Mouse (Mus musculus) neural tube, embryonic 13.5 days (tissue): Measurements from ENCODE around the gene Mrpl14. TPM values are rescaled to one million over a fixed set of nuclear protein-coding genes. Genes with fewer than 3 reads are reported as not detected.

Experiments used
- ATAC-seq: fragments of 200-750 bp; cut with Nextera tagmentation; 2 replicates; pipeline ENCODE4 v1.8.0; 2017; ENCODE audit warnings: low read depth, mild to moderate bottlenecking, moderate TSS enrichment, moderate library complexity
- H3K27ac ChIP-seq: fragments of 300-500 bp; sonication (generic); replicated peaks from 2 replicates; pipeline ENCODE4 v1.5.1; 2015; ENCODE audit warnings: moderate library complexity, mild to moderate bottlenecking, inconsistent platforms
- H3K27me3 ChIP-seq: fragments of 300-500 bp; sonication (generic); 2 replicates; pipeline ENCODE4 v1.6.1; 2015; ENCODE audit warnings: mild to moderate bottlenecking, inconsistent platforms
- H3K36me3 ChIP-seq: fragments of 300-500 bp; sonication (generic); 2 replicates; pipeline ENCODE4 v1.6.1; 2015; ENCODE audit warnings: mild to moderate bottlenecking, inconsistent platforms
- H3K4me1 ChIP-seq: fragments of 300-500 bp; sonication (generic); replicated peaks from 2 replicates; pipeline ENCODE4 v1.6.1; 2015; ENCODE audit warnings: inconsistent platforms
- H3K4me2 ChIP-seq: fragments of 300-500 bp; sonication (generic); 2 replicates; pipeline ENCODE4 v1.6.1; 2015; ENCODE audit warnings: inconsistent platforms, mild to moderate bottlenecking, moderate library complexity
- H3K4me3 ChIP-seq: fragments of 300-500 bp; sonication (generic); 2 replicates; pipeline ENCODE4 v1.5.1; 2015; ENCODE audit warnings: mild to moderate bottlenecking, inconsistent platforms
- H3K9ac ChIP-seq: fragments of 300-500 bp; sonication (generic); 2 replicates; pipeline ENCODE4 v1.6.1; 2015; ENCODE audit warnings: moderate library complexity, mild to moderate bottlenecking, inconsistent platforms
- H3K9me3 ChIP-seq: fragments of 300-500 bp; sonication (generic); 2 replicates; pipeline ENCODE4 v1.6.1; 2016; ENCODE audit warnings: inconsistent platforms
- WGBS: fragments of 180-500 bp; shearing (Covaris S2); methylation state at CpG from one replicate; pipeline ENCODE4 v1.1.7; 2015; 5-methylcytosine and 5-hydroxymethylcytosine counted together
- polyA plus RNA-seq: library from polyadenylated mRNA; unstranded; fragments of >200 nt; fragmentation: Nextera tagmentation; extraction: Ambion mirVana; gene quantifications from 2 replicates; pipeline ENCODE4 v1.2.1, GENCODE M21; 2015

The Mrpl14 gene
- polyA plus RNA-seq, 1 experiment from 2014 or later: 124 TPM

DNA sequence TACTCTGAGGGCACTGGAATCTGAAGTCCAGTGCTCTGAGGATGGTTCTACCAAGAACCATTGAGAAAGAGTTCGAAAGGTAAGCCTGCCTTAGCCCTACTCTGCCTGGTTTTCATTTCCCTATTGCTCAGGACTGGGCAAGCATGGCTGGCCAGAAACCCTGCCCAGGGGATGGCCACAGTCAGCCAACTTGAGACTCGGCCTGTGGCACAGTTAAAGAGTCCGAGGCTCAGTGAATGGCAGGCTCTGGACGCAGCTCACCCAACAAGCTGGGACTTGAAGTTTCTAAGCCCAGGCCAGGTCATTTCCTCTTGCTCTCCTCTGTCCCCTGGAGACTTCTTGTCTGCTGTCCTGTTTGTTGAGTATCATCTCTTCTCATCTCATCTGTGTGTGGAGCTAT lies 44.6 kb downstream of the Mrpl14 start:
- Histone ChIP-seq H3K4me2 (no peak overlapping the region), H3K4me3 (no peak overlapping the region), H3K4me1 (peaks cover 28% of the 10 kb centered on the region), H3K27me3 (peaks cover 22% of the 10 kb centered on the region), H3K27ac (no peak overlapping the region), H3K9ac (no peak overlapping the region), H3K9me3 (no peaks in the 10 kb centered on the region), H3K36me3 (no peaks in the 10 kb centered on the region)
- no peak for ATAC-seq
- 91% methylated on average over 4 of the region's 4 CpGs for WGBS

DNA sequence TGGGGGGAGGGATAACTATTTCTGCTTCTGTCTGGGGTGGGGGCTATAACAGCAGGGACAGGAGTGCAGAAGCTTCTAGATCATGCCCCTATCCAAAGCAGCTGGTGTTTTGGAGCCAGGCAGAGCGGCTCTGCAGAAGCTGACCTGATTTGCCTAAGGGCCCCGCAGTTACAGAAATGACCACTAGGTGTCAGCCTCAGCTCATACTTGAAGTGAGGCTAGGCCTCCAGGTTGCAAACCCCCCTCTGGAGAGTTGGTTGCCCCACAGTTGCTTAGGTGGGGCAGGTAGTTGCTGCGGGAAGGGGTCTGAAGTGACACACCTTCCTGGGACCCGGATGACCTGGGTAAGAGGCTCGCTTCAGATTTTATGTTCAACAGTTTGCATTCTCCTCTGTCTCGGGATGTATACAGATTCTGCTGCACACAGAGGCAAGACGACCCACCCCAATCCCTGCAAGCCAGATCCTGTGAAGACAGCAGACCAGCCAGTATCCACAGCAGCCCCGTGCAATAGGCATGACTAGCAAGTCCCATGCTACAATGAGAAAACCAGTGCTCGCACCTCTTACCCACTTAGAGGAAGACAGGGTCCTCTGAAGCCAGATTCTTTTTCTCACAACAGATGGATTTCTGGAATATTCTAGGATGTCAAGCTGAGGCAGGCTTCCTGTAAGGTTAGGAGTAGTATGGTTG lies 45.2 kb downstream of the Mrpl14 start:
- Histone ChIP-seq H3K4me2 (no peak overlapping the region), H3K27me3 (peaks cover 22% of the 10 kb centered on the region), H3K4me3 (no peak overlapping the region), H3K27ac (no peak overlapping the region), H3K36me3 (no peaks in the 10 kb centered on the region), H3K9ac (no peak overlapping the region), H3K4me1 (peaks cover 34% of the 10 kb centered on the region), H3K9me3 (no peaks in the 10 kb centered on the region)
- peak; percentile 3; the same call in 1 of the 2 replicates for ATAC-seq
- WGBS: 29% methylated on average over 9 of the region's 9 CpGs

DNA sequence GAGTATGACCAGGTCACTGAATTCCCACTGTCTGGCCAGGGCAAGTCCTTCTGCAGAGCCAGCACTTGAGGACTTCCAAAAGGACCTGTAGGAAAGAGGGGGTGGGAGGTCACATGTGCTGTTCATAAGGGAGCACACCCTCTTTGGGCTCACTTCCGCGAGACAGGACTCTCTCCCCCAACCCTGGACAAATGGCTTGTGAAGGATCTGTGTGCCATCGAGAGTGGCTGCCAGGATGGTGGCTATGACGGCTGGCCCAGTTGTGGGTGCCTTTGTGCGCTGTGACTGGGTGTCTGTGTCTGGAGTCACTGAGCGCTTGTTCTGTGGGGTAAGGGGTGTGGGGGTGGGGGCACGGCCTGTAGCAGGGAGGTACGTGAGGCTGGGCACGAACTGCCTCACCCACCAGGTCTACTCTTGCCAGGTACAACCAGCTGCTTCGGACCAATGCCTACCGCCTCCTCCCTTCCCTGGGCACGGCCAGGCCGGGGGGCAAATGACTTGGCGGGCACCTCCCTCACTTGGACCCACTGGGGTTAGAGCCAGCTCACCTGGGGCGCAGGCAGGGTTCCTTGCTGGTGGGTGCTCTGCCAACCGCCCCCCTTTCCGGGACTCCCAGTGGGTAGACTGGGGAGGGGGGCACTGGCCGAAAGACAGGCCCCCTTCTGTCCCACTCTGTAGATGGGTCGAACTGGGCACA lies 47.1 kb downstream of the Mrpl14 start:
- ATAC-seq: no peak
- peaks cover 22% of the 10 kb centered on the region for H3K27me3 ChIP-seq
- H3K9me3 ChIP-seq: no peaks in the 10 kb centered on the region
- H3K4me1 ChIP-seq: peaks cover 42% of the 10 kb centered on the region
- peak overlapping the region; percentile 34 for H3K4me3 ChIP-seq
- H3K36me3 ChIP-seq: no peaks in the 10 kb centered on the region
- H3K4me2 ChIP-seq: peak overlapping the region; percentile 81
- 54% methylated on average over 19 of the region's 19 CpGs for WGBS
- peak overlapping the region; percentile 67 for H3K9ac ChIP-seq
- H3K27ac ChIP-seq: no peak overlapping the region; the same call in 1 of the 2 replicates

DNA sequence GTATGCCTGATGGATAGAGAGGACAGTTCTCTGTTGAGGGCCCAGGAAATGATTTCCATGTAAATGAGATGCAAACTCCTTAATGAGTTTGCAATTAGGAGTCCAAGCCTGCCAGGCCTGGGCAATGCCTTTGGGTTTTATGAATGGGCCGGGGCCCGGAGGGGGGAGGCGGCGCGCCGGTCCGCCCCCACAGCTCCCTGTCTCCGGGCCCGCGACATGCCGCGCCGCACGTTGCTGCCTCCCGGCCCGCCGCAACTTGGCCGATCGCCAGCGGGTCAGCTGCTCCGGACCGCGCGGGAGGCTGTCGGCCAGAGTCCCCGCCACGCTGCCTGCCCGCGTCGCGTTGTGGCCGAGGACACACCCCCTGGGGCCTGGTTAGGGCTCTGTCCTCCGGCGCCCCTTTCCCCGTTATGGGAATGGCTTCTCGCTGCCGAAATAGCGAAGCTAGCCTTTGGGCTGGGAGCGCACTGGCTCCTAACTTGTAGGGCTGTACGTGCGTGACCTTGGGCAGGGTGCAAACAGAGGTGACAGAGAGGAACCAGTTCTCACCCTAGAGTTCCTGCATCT lies 47.7 kb downstream of the Mrpl14 start, which contains the start of gene 1600014C23Rik:
TSS of gene 1600014C23Rik (minus strand) at position 110 of the 567 bp plus-strand sequence.
- Histone ChIP-seq H3K4me2 (peak within 1 kb of the TSS; percentile 81), H3K27ac (peak within 1 kb of the TSS; percentile 62), H3K27me3 (peaks cover 22% of the 10 kb centered on the region), H3K9ac (peak within 1 kb of the TSS; percentile 67), H3K9me3 (no peaks in the 10 kb centered on the region), H3K36me3 (no peaks in the 10 kb centered on the region), H3K4me3 (peak within 1 kb of the TSS; percentile 34), H3K4me1 (peaks cover 42% of the 10 kb centered on the region)
- under 1% methylated on average over 41 of the region's 41 CpGs for WGBS
- peak; percentile 18 for ATAC-seq

DNA sequence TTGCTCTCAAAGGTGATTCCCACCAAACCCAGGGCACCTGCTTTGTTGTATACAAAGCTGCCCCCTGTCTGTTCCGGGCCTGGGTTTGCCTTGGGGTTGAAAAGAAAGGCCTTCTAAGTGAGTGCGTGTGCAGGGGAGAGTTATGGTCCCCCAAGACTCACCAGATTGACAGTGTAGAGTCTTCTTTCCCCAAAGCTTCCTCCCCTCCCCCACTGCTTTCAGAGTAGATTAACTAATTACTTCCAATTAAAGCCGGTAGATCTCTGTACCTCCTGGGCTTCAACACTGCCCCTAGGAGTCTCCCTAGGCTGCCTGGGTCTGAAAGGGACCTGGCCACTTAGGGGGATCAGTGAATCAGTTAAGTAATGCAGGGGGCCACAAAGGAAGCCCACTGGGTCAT lies 48.2 kb downstream of the Mrpl14 start:
- peak overlapping the region; percentile 34; the same call in 1 of the 2 replicates for H3K4me3 ChIP-seq
- peaks cover 42% of the 10 kb centered on the region for H3K4me1 ChIP-seq
- peak overlapping the region; percentile 67 for H3K9ac ChIP-seq
- no peaks in the 10 kb centered on the region for H3K9me3 ChIP-seq
- 7% methylated on average over 3 of the region's 3 CpGs for WGBS
- H3K27me3 ChIP-seq: peaks cover 22% of the 10 kb centered on the region
- ATAC-seq: no peak
- peak overlapping the region; percentile 62 for H3K27ac ChIP-seq
- no peaks in the 10 kb centered on the region for H3K36me3 ChIP-seq
- peak overlapping the region; percentile 81 for H3K4me2 ChIP-seq

DNA sequence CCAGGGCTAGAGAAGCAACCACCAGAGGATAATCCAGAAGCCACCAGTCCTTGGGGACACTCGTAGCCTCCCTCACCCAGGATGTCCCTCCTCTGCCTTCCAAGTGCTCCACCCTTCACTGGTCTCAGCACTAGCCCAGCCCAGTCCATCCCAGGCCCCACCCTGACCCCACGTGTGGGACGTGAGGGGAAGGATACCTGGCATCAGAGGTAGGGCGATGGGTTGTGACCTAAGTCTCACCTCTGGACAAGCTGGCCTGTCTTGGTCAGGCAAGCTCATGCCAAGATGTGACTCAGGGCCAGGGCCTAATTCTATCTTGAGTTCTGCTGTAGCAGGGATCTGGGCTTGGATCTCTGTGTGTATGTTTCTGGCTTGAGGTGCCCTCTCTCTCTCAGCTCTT lies 48.8 kb downstream of the Mrpl14 start:
- 66% methylated on average over 4 of the region's 4 CpGs for WGBS
- ATAC-seq: no peak
- Histone ChIP-seq H3K4me2 (no peak overlapping the region), H3K36me3 (no peaks in the 10 kb centered on the region), H3K27me3 (peaks cover 22% of the 10 kb centered on the region), H3K27ac (no peak overlapping the region), H3K9me3 (no peaks in the 10 kb centered on the region), H3K4me1 (peaks cover 42% of the 10 kb centered on the region), H3K9ac (no peak overlapping the region), H3K4me3 (no peak overlapping the region)

DNA sequence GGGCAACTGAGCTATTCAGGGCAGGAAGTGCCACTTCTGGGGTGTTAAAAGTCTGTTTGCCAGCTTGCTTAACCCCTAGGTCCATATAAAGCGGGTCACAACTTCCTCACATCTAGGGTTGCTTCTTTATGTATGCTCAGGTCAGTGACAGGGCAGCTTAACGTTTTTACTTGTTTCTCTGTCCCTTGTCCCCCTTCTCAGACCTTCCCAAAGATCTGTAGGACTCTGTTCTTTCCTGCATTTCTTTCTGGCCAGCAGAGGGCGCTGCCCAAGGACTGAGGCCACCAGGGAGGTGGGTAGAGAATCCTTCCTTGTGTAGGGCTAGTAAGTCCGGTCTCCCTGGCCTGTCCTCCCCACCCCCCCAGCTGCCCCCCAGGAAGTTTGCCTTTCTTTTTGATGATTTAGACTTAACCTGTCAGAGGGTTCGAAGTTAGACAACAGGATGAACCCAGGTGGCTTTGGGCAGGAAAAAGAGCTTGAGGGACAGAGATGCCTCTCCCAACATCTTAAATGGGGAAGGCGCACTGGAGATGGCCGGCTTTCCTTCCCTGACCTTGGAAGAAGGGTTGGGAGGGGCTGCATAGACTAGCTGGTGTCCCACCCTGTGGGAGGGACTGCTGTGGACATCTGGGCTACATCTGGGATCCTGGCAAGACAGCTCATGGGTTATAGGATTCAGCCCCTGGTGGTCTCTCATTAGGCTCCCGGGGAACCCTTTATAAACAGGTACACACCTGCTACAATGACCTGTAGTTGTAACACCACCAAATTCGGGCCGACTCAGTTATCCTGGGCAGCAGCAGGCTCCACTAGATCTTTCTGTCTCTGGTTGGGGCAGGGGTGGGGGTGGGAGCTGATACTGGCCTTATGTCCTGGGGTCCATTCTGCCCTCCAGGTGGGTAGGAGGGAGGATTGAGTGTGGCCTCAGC lies 49.5 kb downstream of the Mrpl14 start:
- Histone ChIP-seq H3K27ac (peak overlapping the region; percentile 93), H3K9me3 (no peaks in the 10 kb centered on the region), H3K4me3 (peak overlapping the region; percentile 48), H3K4me1 (peaks cover 42% of the 10 kb centered on the region), H3K27me3 (peaks cover 22% of the 10 kb centered on the region), H3K9ac (peak overlapping the region; percentile 82), H3K36me3 (no peaks in the 10 kb centered on the region), H3K4me2 (peak overlapping the region; percentile 69)
- 8% methylated on average over 10 of the region's 10 CpGs for WGBS
- peak; percentile 32; the same call in 1 of the 2 replicates for ATAC-seq

DNA sequence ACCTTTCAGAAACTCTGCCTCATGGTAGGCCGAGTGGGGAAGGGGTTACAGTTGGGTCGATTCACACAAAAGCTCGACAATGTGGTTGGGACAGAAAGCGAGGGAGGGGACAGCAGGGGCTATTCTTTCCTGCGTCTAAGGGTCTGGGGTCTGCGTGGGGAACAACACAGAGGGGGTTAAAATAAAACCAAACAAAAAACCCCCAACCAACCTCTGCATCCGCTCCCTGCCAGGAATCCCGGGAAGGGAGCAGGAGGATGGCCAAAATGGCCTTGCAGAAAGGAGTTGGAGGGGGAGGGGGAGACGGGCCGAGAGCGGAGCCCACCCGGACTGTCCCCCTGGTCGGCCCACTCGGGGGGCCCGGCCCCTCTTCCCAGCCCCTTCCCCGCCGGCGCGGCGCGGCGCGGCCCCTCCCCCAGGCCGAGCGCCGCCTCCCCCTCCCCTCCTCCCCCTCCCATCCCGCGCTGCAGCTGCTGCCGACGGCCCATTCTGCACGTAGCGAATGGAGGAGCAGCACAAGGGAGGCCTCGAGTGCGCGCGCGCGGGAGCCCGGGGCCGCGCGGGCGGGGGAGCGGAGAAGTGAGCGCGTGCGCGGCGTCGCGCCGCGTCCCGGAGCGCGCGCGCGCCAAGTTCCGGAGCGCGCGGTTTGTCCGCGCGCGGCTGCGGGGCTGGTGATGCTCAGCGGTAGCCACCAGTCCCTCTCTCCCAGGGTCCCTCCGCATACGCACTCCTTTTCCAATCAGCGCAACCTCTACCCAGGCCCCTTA lies 50.4 kb downstream of the Mrpl14 start:
- Histone ChIP-seq H3K9ac (peak overlapping the region; percentile 82), H3K4me1 (peaks cover 42% of the 10 kb centered on the region), H3K27ac (peak overlapping the region; percentile 93), H3K9me3 (no peaks in the 10 kb centered on the region), H3K36me3 (no peaks in the 10 kb centered on the region), H3K4me2 (peak overlapping the region; percentile 69), H3K27me3 (peaks cover 20% of the 10 kb centered on the region), H3K4me3 (peak overlapping the region; percentile 48)
- peak; percentile 65 for ATAC-seq
- WGBS: under 1% methylated on average over 45 of the region's 72 CpGs

DNA sequence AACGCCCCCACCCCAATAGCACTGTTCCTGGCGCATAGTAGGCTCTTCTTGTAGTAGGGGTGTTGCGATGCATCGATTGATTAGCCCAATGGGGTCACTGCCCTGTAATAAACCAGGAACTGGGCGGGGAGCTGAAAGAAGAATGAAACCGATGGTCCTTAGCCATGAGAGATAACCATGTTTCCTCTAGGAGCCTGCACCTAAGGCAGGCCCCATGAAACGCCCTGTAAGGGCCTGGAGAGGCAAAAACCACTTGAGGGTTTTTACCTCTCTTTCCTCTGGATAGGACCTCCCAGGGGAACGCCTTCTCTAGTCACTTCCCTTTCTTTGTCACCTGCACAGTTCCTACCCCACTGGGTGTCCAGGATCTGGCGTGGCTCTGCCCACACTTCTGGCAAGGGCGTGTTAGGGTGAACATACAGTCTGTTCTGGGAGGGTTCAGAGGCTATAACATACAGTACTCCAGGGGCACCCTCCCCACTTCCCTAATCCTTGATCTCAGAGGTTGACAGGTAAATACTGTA lies 51.0 kb downstream of the Mrpl14 start:
- ATAC-seq: peak; percentile 13

DNA sequence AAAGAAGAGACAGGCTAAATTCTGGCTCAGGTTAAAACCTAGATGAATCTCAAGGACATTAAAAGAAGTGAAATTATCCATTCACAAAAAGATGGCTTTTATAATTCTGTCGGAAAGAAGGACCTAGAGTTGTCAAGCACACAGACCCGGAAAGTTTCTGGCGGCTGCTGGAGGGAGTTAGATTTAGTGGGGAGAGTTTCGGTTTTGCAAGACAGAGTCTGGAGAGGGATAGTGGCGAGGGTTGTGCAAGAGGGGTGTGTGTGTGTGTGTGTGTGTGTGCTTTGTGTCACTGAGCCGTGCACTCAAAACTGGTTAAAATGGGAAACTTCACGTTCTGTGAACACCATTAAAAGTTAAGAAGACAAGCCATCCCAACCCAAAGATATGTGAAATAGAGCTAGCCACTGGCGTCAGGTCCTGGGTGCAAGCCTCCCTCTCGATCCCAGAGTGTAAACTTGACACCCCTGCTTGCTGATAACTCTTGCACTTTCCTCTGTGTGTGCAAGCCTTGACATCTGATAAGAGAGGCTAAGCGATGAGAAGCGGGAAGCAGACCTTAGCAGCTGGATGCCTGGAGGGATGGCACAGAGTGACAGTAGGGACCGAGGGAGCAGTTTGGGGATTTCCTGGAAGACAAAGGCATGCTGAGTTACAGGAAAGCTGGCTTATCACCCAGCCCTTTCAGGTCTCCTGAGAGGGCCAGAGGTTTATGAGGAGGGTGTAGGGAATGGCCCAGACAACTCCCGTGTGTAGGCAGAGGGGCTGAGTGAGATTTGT lies 56.4 kb downstream of the Mrpl14 start:
- Histone ChIP-seq H3K4me3 (no peak overlapping the region), H3K27ac (no peak overlapping the region), H3K27me3 (no peaks in the 10 kb centered on the region), H3K4me1 (no peaks in the 10 kb centered on the region), H3K4me2 (no peak overlapping the region), H3K36me3 (no peaks in the 10 kb centered on the region), H3K9me3 (no peaks in the 10 kb centered on the region), H3K9ac (no peak overlapping the region)
- ATAC-seq: no peak
- WGBS: 66% methylated on average over 13 of the region's 13 CpGs

More for the DNA sequence above, 51.0 kb downstream of the Mrpl14 start:
- Histone ChIP-seq H3K4me2 (peak overlapping the region; percentile 69), H3K4me1 (peaks cover 42% of the 10 kb centered on the region), H3K4me3 (peak overlapping the region; percentile 48), H3K27me3 (peaks cover 15% of the 10 kb centered on the region), H3K36me3 (no peaks in the 10 kb centered on the region), H3K9me3 (no peaks in the 10 kb centered on the region), H3K9ac (peak overlapping the region; percentile 82), H3K27ac (peak overlapping the region; percentile 93)
- 12% methylated on average over 10 of the region's 10 CpGs for WGBS
